Mouse (Mus musculus) midbrain, embryonic 16.5 days (tissue): Measurements from ENCODE around the gene Rbbp5. TPM values are rescaled to one million over a fixed set of nuclear protein-coding genes. Genes with fewer than 3 reads are reported as not detected.

Experiments used
- ATAC-seq: fragments of 200-750 bp; cut with Nextera tagmentation; 2 replicates; pipeline ENCODE4 v1.8.0; 2017; ENCODE audit warnings: moderate TSS enrichment
- H3K27ac ChIP-seq: fragments of 300-500 bp; sonication (generic); 2 replicates; pipeline ENCODE4 v1.5.1; 2014; ENCODE audit warnings: mild to moderate bottlenecking, low read length, mixed read lengths
- H3K27me3 ChIP-seq: fragments of 300-500 bp; sonication (generic); 2 replicates; pipeline ENCODE4 v1.6.1; 2014; ENCODE audit warnings: low read depth, low read length, mixed read lengths; ENCODE audit not compliant: control insufficient read depth, insufficient read depth
- H3K36me3 ChIP-seq: fragments of 300-500 bp; sonication (generic); 2 replicates; pipeline ENCODE4 v1.6.1; 2014; ENCODE audit warnings: mild to moderate bottlenecking, low read length, moderate library complexity, mixed read lengths; ENCODE audit not compliant: control insufficient read depth, insufficient read depth
- H3K4me1 ChIP-seq: fragments of 300-500 bp; sonication (generic); 2 replicates; pipeline ENCODE4 v1.6.1; 2014; ENCODE audit warnings: mild to moderate bottlenecking, low read length, mixed read lengths; ENCODE audit not compliant: control insufficient read depth, insufficient read depth
- H3K4me2 ChIP-seq: fragments of 300-500 bp; sonication (generic); 2 replicates; pipeline ENCODE4 v1.6.1; 2014; ENCODE audit warnings: mild to moderate bottlenecking, low read length, mixed read lengths
- H3K4me3 ChIP-seq: fragments of 300-500 bp; sonication (generic); 2 replicates; pipeline ENCODE4 v1.5.1; 2014; ENCODE audit warnings: low read depth, mild to moderate bottlenecking, low read length, moderate library complexity, mixed read lengths
- H3K9ac ChIP-seq: fragments of 300-500 bp; sonication (generic); 2 replicates; pipeline ENCODE4 v1.6.1; 2014; ENCODE audit warnings: low read depth, low read length, mixed read lengths
- H3K9me3 ChIP-seq: fragments of 300-500 bp; sonication (generic); replicated peaks from 2 replicates; pipeline ENCODE4 v1.6.1; 2014; ENCODE audit warnings: mild to moderate bottlenecking, low read length, mixed read lengths; ENCODE audit not compliant: control insufficient read depth, poor library complexity, severe bottlenecking
- WGBS: fragments of 180-500 bp; shearing (Covaris S2); extraction: QIAGEN DNeasy Blood & Tissue Kit; methylation state at CpG from one replicate; pipeline ENCODE4 v1.1.7; 2014; 5-methylcytosine and 5-hydroxymethylcytosine counted together
- polyA plus RNA-seq: library from polyadenylated mRNA; unstranded; fragments of >200 nt; fragmentation: Nextera tagmentation; extraction: Ambion mirVana; gene quantifications from 2 replicates; pipeline ENCODE4 v1.2.1, GENCODE M21; 2015

Gene Rbbp5
- polyA plus RNA-seq, 1 experiment from 2014 or later: 44.8 TPM

- 97% methylated on average over 7 of the region's 7 CpGs for WGBS
- ATAC-seq: no peak
- peaks cover 9% of the 10 kb centered on the region for H3K36me3 ChIP-seq
- no peak overlapping the region for H3K4me2 ChIP-seq
- no peak overlapping the region for H3K9ac ChIP-seq
- no peak overlapping the region for H3K4me3 ChIP-seq
- H3K4me1 ChIP-seq: no peaks in the 10 kb centered on the region
- no peak overlapping the region for H3K27ac ChIP-seq
- no peaks in the 10 kb centered on the region for H3K9me3 ChIP-seq
- H3K27me3 ChIP-seq: no peaks in the 10 kb centered on the region
Observed at GRCm38 (mm10) chr1:132506656-132507055, 29.5 kb downstream of the Rbbp5 start.

- Histone ChIP-seq H3K4me1 (no peaks in the 10 kb centered on the region), H3K27ac (no peak overlapping the region), H3K9me3 (no peaks in the 10 kb centered on the region), H3K27me3 (no peaks in the 10 kb centered on the region), H3K4me3 (no peak overlapping the region), H3K9ac (no peak overlapping the region), H3K36me3 (peaks cover under 1% of the 10 kb centered on the region; the same call in 1 of the 2 replicates), H3K4me2 (no peak overlapping the region)
- WGBS: 92% methylated on average over 5 of the region's 5 CpGs
- no peak for ATAC-seq
Observed at GRCm38 (mm10) chr1:132509771-132510170, 32.6 kb downstream of the Rbbp5 start.

- no peak overlapping the region for H3K4me2 ChIP-seq
- H3K4me1 ChIP-seq: no peaks in the 10 kb centered on the region
- no peaks in the 10 kb centered on the region for H3K9me3 ChIP-seq
- H3K27me3 ChIP-seq: no peaks in the 10 kb centered on the region
- peak; percentile 23 for ATAC-seq
- H3K36me3 ChIP-seq: peaks cover 12% of the 10 kb centered on the region
- H3K27ac ChIP-seq: peak overlapping the region; percentile 20; the same call in 1 of the 2 replicates
- no peak overlapping the region for H3K9ac ChIP-seq
- WGBS: 50% methylated on average over 8 of the region's 8 CpGs
- H3K4me3 ChIP-seq: no peak overlapping the region
Observed at GRCm38 (mm10) chr1:132511521-132511920, 34.4 kb downstream of the Rbbp5 start.

- no peaks in the 10 kb centered on the region for H3K9me3 ChIP-seq
- H3K27me3 ChIP-seq: no peaks in the 10 kb centered on the region
- H3K27ac ChIP-seq: no peak overlapping the region
- H3K9ac ChIP-seq: no peak overlapping the region
- WGBS: 70% methylated on average over 8 of the region's 8 CpGs
- no peak overlapping the region for H3K4me2 ChIP-seq
- H3K4me3 ChIP-seq: no peak overlapping the region
- peaks cover 14% of the 10 kb centered on the region for H3K36me3 ChIP-seq
- no peak for ATAC-seq
- no peaks in the 10 kb centered on the region for H3K4me1 ChIP-seq
Observed at GRCm38 (mm10) chr1:132512106-132512505, 34.9 kb downstream of the Rbbp5 start.

GRCm38 (mm10) chr1:132515339-132515738, 38.2 kb downstream of the Rbbp5 start:
- no peaks in the 10 kb centered on the region for H3K27me3 ChIP-seq
- H3K36me3 ChIP-seq: peaks cover 22% of the 10 kb centered on the region
- H3K27ac ChIP-seq: no peak overlapping the region
- H3K4me3 ChIP-seq: no peak overlapping the region
- no peaks in the 10 kb centered on the region for H3K9me3 ChIP-seq
- ATAC-seq: no peak
- H3K9ac ChIP-seq: no peak overlapping the region
- H3K4me1 ChIP-seq: no peaks in the 10 kb centered on the region
- H3K4me2 ChIP-seq: no peak overlapping the region
- WGBS: 92% methylated on average over 12 of the region's 12 CpGs

GRCm38 (mm10) chr1:132516776-132517175, 39.6 kb downstream of the Rbbp5 start:
- no peak overlapping the region for H3K4me2 ChIP-seq
- no peak overlapping the region for H3K9ac ChIP-seq
- H3K27me3 ChIP-seq: no peaks in the 10 kb centered on the region
- H3K4me3 ChIP-seq: no peak overlapping the region
- H3K27ac ChIP-seq: no peak overlapping the region
- H3K4me1 ChIP-seq: no peaks in the 10 kb centered on the region
- peaks cover 22% of the 10 kb centered on the region for H3K36me3 ChIP-seq
- H3K9me3 ChIP-seq: no peaks in the 10 kb centered on the region
- no peak for ATAC-seq
- WGBS: 93% methylated on average over 11 of the region's 11 CpGs

- Histone ChIP-seq H3K9ac (no peak overlapping the region), H3K36me3 (peaks cover 26% of the 10 kb centered on the region), H3K9me3 (no peaks in the 10 kb centered on the region)
Observed at GRCm38 (mm10) chr1:132518621-132519020, 41.5 kb downstream of the Rbbp5 start.

GRCm38 (mm10) chr1:132519734-132520133, 42.6 kb downstream of the Rbbp5 start:
- H3K4me2 ChIP-seq: no peak overlapping the region
- H3K9me3 ChIP-seq: no peaks in the 10 kb centered on the region
- H3K9ac ChIP-seq: no peak overlapping the region
- no peak overlapping the region for H3K4me3 ChIP-seq
- no peak for ATAC-seq
- H3K36me3 ChIP-seq: peaks cover 26% of the 10 kb centered on the region
- no peaks in the 10 kb centered on the region for H3K27me3 ChIP-seq
- H3K4me1 ChIP-seq: no peaks in the 10 kb centered on the region
- 87% methylated on average over 11 of the region's 11 CpGs for WGBS
- H3K27ac ChIP-seq: no peak overlapping the region

More at GRCm38 (mm10) chr1:132518621-132519020, 41.5 kb downstream of the Rbbp5 start:
- no peaks in the 10 kb centered on the region for H3K27me3 ChIP-seq
- H3K4me3 ChIP-seq: no peak overlapping the region
- H3K4me2 ChIP-seq: no peak overlapping the region
- 90% methylated on average over 18 of the region's 18 CpGs for WGBS
- ATAC-seq: no peak
- no peaks in the 10 kb centered on the region for H3K4me1 ChIP-seq
- H3K27ac ChIP-seq: no peak overlapping the region

GRCm38 (mm10) chr1:132520764-132521163, 43.6 kb downstream of the Rbbp5 start:
- ATAC-seq: no peak
- Histone ChIP-seq H3K4me2 (no peak overlapping the region), H3K27me3 (no peaks in the 10 kb centered on the region), H3K9me3 (no peaks in the 10 kb centered on the region), H3K4me1 (no peaks in the 10 kb centered on the region), H3K36me3 (peaks cover 20% of the 10 kb centered on the region), H3K9ac (no peak overlapping the region), H3K4me3 (no peak overlapping the region), H3K27ac (no peak overlapping the region)
- 34% methylated on average over 2 of the region's 6 CpGs for WGBS
